Mouse (Mus musculus) lung, adult 2 months (tissue): ENCODE data around the gene Mbd5.

Experiments used
- CTCF ChIP-seq: fragments of 200-500 bp; IDR thresholded peaks from 2 replicates; pipeline ENCODE4 v1.5.1; 2011; ENCODE audit warnings: mild to moderate bottlenecking, low read length, control low read depth; ENCODE audit not compliant: insufficient read depth
- POLR2A ChIP-seq: fragments of 200-500 bp; IDR thresholded peaks from 2 replicates; pipeline ENCODE4 v1.6.1; 2011; ENCODE audit warnings: low read depth, mild to moderate bottlenecking, control low read depth, low read length, borderline replicate concordance; ENCODE audit errors: extremely low read depth

GRCm38 (mm10) chr2:48956591-48956990 is 7.3 kb downstream of the Mbd5 start:
- TF ChIP-seq CTCF (no peak), POLR2A (no peak)
